Mouse (Mus musculus): ENCODE data around the gene Zbtb45. TPM values are rescaled to one million over a fixed set of nuclear protein-coding genes. Genes with fewer than 3 reads are reported as not detected.

The Zbtb45 gene
- polyA plus RNA-seq, 1 experiment = 11.7 TPM

GRCm38 (mm10) chr7:13034148-13034977 lies 24.5 kb upstream of the Zbtb45 start, which contains the start of gene Chmp2a:
Gene Chmp2a, minus strand, starts transcription at chr7:13034807.
- peak; percentile 95 for DNase-seq (ENCODE audit: low spot score)

- no peak for DNase-seq (ENCODE audit: low spot score)
Measured at GRCm38 (mm10) chr7:13033451-13034147, 23.8 kb upstream of the Zbtb45 start.

DNA sequence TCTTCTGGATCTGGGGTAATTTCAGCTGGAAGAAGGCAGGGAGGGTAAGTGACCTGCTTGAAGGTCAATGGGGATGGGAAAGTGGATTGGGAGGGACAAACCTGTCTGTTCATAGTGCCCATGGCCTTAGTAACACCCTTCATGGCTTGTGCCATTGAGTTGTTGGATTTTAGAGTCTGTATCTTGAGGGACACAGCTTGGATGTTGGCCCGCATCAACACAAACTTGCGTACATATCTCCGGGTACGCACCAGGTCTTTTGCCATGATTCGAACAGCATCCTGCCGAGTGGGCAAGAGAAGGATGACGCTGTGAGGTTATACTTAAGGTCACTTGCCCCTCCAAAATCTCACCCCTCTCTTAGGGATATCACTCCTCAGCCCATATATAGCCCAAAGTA lies 22.7 kb upstream of the Zbtb45 start:
- no peak for DNase-seq (ENCODE audit: low spot score)

DNA sequence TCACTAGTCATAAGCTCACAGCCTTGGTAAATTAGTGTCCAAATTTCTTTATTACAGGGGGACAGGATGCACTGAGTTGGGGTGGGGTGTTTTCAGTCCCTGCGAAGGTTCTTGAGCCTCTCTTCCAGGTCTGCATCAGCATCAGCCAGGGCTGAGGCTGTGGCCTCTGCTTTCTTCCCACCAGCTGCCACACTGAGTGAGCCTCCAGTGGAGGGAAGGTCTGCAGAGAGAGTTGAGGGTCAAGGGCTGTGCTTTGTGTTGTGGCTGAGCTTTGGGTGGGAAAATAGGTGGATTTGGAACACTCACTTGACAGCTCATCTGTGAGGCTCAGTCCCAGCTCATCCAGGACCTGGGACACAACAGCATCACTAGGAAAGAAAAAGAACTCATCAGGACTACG lies 22.1 kb upstream of the Zbtb45 start:
- DNase-seq (ENCODE audit: low spot score) = no peak

DNA sequence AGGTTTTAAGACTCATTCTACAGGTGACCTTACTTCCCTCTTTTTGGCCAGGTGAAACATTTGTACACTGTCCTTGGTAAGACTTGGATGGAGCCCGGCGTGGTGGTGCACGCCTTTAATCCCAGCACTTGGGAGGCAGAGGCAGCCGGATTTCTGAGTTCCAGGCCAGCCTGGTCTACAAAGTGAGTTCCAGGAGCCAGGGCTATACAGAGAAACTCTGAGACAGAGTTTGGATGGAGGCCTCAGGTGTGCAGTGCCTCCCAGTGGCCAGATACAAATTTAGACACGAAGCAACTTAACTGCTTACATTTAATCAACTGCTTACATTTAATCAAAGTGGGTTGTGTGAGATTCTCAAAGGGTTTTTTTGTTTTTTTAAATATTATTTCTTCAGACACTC lies 21.2 kb upstream of the Zbtb45 start:
- no peak for DNase-seq (ENCODE audit: low spot score)

DNA sequence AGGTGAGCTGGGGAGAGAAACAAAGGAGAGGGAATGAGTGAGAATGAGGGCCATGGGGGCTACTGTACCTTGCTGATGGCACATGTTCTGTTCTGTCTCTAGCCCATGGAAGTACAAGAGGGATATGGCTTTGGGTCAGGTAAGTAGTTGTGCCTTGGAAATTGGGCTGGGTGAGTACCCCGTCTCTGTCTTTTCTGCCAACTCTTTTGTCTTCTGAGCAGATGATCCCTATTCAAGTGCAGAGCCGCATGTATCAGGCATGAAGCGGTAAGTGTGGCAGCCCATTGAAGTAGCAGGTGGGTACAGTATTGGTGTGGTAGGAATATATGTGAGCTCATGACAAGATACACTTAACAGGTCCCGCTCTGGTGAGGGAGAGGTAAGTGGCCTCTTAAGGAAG lies 19.2 kb upstream of the Zbtb45 start:
- DNase-seq (ENCODE audit: low spot score) = no peak

DNA sequence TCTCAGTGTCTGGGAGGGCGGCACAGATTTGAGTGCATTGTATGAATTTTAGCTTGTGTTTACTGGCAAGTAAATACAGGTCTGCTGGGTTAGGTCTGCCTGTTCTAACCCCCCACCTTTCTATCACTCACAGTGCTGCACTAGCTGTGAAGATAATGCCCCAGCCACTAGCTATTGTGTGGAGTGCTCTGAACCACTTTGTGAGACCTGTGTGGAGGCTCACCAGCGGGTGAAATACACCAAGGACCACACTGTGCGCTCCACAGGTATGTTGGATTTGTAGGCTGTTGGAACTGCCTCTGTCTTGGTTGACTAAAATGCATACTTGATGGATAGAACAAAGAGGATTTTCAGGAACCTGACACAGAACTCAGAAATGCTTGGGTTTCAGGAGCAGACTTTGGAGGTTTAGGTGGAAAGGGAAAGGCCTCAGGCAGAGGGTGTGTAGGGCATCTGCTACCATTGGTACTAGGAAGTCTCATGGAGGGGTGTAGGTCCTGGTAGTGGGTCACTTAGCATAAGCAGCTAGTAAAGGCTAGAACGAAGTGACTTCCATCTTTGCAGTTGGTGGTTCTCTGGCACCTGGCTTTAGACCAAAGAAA lies 15.8 kb upstream of the Zbtb45 start:
- DNase-seq (ENCODE audit: low spot score) = no peak

DNA sequence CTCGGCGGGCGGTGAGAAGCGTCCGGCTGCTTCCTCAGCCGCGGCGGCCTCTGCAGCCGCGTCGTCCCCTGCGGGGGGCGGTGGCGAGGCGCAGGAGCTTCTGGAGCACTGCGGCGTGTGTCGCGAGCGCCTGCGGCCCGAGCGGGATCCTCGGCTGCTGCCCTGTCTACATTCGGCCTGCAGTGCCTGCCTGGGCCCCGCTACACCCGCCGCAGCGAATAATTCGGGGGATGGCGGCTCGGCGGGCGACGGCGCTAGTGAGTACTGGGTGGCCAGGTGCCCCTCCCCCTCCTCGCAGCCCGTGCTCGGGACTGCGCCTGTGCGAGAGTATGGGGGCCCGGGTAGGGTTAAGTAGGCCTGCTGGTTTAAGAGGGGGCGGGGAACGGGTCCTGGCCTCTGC lies 15.0 kb upstream of the Zbtb45 start:
- DNase-seq (ENCODE audit: low spot score) = peak; percentile 63

DNA sequence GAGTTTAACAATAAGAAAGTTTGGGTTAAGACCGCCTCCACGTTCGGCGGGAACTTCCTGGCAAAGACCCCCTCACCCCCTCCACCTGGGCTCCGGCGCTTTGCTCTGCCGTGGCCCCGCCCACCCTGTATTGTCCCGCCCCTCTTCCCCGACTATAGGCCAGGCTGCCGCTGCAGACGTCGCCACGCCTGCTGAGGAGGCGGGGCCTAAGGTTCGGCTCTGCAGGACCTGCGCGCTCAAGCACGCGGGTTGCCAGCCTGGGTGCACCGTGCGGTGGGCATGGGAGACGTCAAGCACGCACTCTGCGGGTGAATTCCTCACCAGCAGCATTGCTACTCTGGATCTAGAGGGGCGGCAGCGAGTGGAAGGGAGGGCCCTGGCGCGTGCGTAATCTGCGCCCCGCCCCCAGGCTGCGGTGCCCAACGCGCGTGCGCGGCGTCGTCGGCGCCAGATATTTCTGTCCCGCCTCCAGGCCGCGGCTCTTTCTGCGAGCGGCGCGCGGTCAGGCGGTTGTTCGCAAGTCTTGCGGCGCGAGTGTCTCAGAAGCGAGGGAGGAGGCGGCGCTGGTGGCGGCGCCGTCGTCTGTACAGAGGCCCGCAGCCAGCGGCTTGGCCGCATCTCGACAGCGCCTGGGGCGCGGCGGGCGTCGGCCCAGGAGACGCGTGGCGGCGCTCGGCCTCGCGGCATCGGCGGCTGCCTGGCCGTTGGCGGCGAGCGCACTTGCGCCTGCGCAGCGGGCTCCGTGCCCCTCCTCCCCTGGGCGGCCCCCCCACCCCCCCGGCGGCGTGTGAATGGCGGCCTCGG lies 14.3 kb upstream of the Zbtb45 start:
- peak; percentile 99 for DNase-seq (ENCODE audit: low spot score)

DNA sequence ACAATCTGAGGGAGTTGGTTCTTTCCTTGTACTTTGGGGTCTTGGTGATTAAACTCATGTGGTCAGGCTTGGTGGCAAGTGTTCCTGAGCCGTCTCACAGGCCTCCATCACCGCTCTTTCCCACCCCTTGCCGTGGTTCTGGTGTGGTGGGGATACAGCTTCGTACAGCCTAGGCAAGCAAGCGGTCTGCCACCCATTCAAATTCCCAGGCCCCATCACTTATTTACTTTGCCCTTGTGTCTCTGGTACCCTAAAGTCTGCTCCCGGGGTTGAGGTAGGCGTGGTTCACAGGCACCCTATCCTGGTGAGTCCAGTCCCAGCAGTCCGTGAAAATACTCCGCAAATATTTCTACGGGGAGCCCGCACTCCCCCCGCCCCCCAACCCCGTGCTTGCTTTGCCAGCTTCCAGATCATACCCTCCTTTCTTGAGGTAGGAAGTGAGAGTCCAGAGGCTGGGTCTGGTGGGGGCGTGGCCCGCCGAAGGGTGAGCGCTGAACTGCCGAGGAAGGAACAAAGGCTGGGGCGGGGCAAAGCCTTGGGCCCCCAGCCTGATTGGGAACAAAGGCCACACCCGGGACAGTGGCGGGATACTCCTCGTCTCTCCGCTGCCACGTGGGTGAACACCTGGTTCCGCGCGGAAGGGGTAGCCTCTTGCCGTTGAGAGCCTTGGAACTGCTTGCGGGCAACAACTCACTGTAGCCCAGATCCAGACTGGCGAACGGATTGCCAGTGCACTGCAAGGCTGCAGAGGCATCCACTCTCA lies 13.1 kb upstream of the Zbtb45 start:
- peak; percentile 59 for DNase-seq (ENCODE audit: low spot score)

- no peak for DNase-seq (ENCODE audit: low spot score)
Measured at GRCm38 (mm10) chr7:13015217-13015616, 5.4 kb upstream of the Zbtb45 start.

DNA sequence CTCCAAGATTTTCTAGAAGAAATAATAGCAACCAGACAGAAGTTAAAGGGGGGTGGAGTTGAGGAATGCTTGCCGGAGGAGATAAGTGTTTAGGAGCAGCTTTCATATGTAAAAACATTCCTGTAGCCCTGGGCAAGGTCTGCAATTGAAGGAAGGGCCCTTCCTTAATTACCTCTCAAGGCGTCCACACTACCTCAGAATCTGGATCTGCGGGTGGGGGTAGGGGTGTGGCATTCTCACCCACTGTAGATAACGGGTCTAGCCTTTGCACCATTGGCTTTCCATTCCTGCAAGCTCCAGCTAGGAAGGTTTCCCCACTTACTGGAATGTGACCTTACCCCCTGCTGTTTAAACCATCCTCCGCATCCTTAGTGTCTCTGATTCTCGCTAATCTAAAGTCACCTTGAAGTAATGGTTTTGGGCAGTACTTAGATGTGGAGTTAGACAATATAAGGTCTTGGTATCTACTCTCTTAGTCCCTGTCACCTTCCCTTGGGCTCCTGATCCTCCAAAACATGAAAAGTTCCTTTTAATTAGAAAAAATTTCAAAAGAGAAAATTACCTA lies 4.5 kb upstream of the Zbtb45 start:
- no peak for DNase-seq (ENCODE audit: low spot score)

GRCm38 (mm10) chr7:13013671-13014070 lies 3.8 kb upstream of the Zbtb45 start:
- DNase-seq (ENCODE audit: low spot score) = no peak

- peak; percentile 90 for DNase-seq (ENCODE audit: low spot score)
Measured at GRCm38 (mm10) chr7:13009143-13010004, 460 bp downstream of the Zbtb45 start.

DNA sequence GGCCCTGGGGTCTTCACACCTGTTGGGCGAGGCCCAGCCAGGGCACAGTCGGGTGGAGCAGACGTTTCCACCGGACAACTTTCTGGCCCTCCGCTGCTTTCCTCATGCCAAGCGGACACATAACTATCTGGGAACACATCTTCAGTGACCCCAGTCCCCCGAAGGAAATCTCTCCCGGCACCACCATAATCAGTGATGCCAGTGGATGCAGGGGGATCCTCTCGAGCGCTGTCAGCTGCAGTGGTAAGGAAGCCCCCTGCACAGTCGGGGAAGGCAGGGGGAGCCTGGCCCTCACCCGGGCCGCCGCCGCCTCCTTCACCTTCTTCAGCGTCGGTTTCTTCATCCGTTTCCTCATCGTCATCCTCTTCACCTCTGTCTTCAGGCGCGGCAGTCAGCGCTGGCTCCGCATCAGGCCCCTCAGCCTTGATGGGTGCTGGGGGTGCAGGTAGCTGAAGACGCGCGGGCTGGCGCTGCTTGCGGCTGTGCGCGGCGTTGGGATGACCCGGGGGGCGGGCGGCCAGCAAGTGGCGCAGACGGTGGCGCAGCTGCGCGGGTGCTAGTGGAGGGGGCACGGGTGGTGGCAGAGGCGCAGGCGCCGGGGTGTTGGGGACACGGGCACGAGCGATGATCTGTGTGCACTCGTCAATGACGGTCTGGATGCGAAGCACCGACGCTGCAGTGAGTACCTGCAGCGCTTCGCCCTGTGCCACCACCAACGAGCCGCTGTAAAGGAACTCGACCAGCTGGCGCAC lies 2.3 kb downstream of the Zbtb45 start:
- no peak for DNase-seq (ENCODE audit: low spot score)

DNA sequence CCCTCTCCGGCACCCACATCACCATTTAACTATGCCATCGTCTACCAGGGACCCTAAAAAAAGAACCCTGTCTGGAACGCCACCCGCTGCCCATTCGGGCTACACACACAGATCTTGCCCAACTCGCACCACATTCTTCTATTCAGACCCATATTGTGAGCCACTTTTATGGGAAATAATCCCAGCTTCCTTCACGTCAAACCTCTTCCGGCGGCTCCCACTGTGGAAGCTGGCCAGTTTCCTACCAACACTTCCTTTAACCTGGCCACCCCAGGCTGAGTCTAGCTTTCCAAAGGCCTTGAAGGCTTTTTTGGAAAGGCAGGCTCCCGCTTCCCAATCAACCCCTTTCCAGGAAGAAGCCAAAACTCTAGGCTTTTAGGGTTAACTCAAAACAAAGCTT lies 3.3 kb downstream of the Zbtb45 start:
- DNase-seq (ENCODE audit: low spot score) = no peak

- DNase-seq (ENCODE audit: low spot score) = no peak
Measured at GRCm38 (mm10) chr7:13006011-13006410, 3.8 kb downstream of the Zbtb45 start.

DNA sequence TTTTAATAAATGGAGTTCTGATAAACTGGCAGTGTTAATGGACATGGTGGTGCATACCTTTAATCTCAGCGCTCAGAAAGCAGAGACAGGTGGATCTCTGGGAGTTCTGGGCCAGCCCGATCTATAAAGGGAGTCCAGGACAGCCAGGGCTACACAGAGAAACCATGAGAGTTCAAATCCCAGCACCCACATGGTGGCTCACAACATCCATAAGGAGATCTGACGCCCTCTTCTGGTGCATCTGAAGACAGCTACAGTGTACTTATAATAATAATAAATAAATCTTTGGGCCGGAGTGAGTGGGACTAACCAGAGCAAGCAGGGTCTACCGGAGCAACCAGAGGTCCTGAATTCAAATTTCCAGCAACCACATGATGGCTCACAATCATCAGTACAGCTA lies 6.5 kb downstream of the Zbtb45 start:
- DNase-seq (ENCODE audit: low spot score) = no peak

- DNase-seq (ENCODE audit: low spot score) = no peak
Measured at GRCm38 (mm10) chr7:13001584-13001983, 8.2 kb downstream of the Zbtb45 start.
